Mouse (Mus musculus): Measurements from ENCODE around the gene Malsu1. TPM values are rescaled to one million over a fixed set of nuclear protein-coding genes. Genes with fewer than 3 reads are reported as not detected.

Malsu1 gene
- polyA plus RNA-seq, 1 experiment from 2014 or later = 59.7 TPM

GRCm38 (mm10) chr6:49114457-49114856 lies 40.9 kb downstream of the Malsu1 start:
- Histone ChIP-seq H3K4me1 (ENCODE audit: control insufficient read depth, insufficient read depth, low read length) (0 out of 2 replicates have a peak, but pooled peaks cover 2% of the 10 kb centered on the region), H3K4me3 (ENCODE audit: low read depth, low read length) (no peak overlapping the region), H3K9ac (ENCODE audit: low read length) (no peak overlapping the region), H3K9me3 (ENCODE audit: control insufficient read depth, low read length) (no peaks in the 10 kb centered on the region), H3K36me3 (ENCODE audit: control insufficient read depth, insufficient read depth, low read length) (peaks cover 4% of the 10 kb centered on the region; the same call in 1 of the 2 replicates), H3K27ac (replicated peaks; ENCODE audit: low read depth, low read length) (no peak overlapping the region), H3K4me2 (ENCODE audit: low read depth, severe bottlenecking) (no peak overlapping the region), H3K27me3 (ENCODE audit: control insufficient read depth, insufficient read depth, low read length) (no peaks in the 10 kb centered on the region)
- WGBS = 66% methylated on average over 6 of the region's 6 CpGs
- DNase-seq (ENCODE audit: low spot score) (no peak), ATAC-seq (ENCODE audit: insufficient number of reproducible peaks, low FRiP score, low TSS enrichment, low read depth) (no peak)

GRCm38 (mm10) chr6:49115550-49115949 lies 42.0 kb downstream of the Malsu1 start:
- Histone ChIP-seq H3K9ac (ENCODE audit: low read length) (no peak overlapping the region), H3K4me2 (ENCODE audit: low read depth, severe bottlenecking) (no peak overlapping the region), H3K4me3 (ENCODE audit: low read depth, low read length) (no peak overlapping the region), H3K9me3 (ENCODE audit: control insufficient read depth, low read length) (no peaks in the 10 kb centered on the region), H3K27ac (replicated peaks; ENCODE audit: low read depth, low read length) (no peak overlapping the region), H3K27me3 (ENCODE audit: control insufficient read depth, insufficient read depth, low read length) (no peaks in the 10 kb centered on the region), H3K36me3 (ENCODE audit: control insufficient read depth, insufficient read depth, low read length) (peaks cover 4% of the 10 kb centered on the region; the same call in 1 of the 2 replicates), H3K4me1 (ENCODE audit: control insufficient read depth, insufficient read depth, low read length) (0 out of 2 replicates have a peak, but pooled peaks cover 2% of the 10 kb centered on the region)
- DNase-seq (ENCODE audit: low spot score) (no peak), ATAC-seq (ENCODE audit: insufficient number of reproducible peaks, low FRiP score, low TSS enrichment, low read depth) (no peak)
- WGBS = 90% methylated on average over 5 of the region's 5 CpGs

GRCm38 (mm10) chr6:49116241-49116640 lies 42.6 kb downstream of the Malsu1 start:
- 97% methylated on average over 8 of the region's 8 CpGs for WGBS

GRCm38 (mm10) chr6:49118446-49118845 lies 44.9 kb downstream of the Malsu1 start:
- H3K4me1 ChIP-seq (ENCODE audit: control insufficient read depth, insufficient read depth, low read length) = 0 out of 2 replicates have a peak, but pooled peaks cover 2% of the 10 kb centered on the region
- DNase-seq (ENCODE audit: low spot score) (no peak), ATAC-seq (ENCODE audit: insufficient number of reproducible peaks, low FRiP score, low TSS enrichment, low read depth) (no peak)
- H3K9ac ChIP-seq (ENCODE audit: low read length) = no peak overlapping the region
- H3K27ac ChIP-seq (replicated peaks; ENCODE audit: low read depth, low read length) = no peak overlapping the region
- 85% methylated on average over 8 of the region's 8 CpGs for WGBS
- no peaks in the 10 kb centered on the region for H3K27me3 ChIP-seq (ENCODE audit: control insufficient read depth, insufficient read depth, low read length)
- no peak overlapping the region for H3K4me2 ChIP-seq (ENCODE audit: low read depth, severe bottlenecking)
- H3K9me3 ChIP-seq (ENCODE audit: control insufficient read depth, low read length) = no peaks in the 10 kb centered on the region
- no peak overlapping the region for H3K4me3 ChIP-seq (ENCODE audit: low read depth, low read length)
- H3K36me3 ChIP-seq (ENCODE audit: control insufficient read depth, insufficient read depth, low read length) = 0 out of 2 replicates have a peak, but pooled peaks cover 4% of the 10 kb centered on the region

More at GRCm38 (mm10) chr6:49116241-49116640, 42.6 kb downstream of the Malsu1 start:
- 0 out of 2 replicates have a peak, but pooled peaks cover 2% of the 10 kb centered on the region for H3K4me1 ChIP-seq (ENCODE audit: control insufficient read depth, insufficient read depth, low read length)
- ATAC-seq (ENCODE audit: insufficient number of reproducible peaks, low FRiP score, low TSS enrichment, low read depth) (no peak), DNase-seq (ENCODE audit: low spot score) (no peak)
- 0 out of 2 replicates have a peak, but pooled peaks cover 4% of the 10 kb centered on the region for H3K36me3 ChIP-seq (ENCODE audit: control insufficient read depth, insufficient read depth, low read length)
- no peak overlapping the region for H3K27ac ChIP-seq (replicated peaks; ENCODE audit: low read depth, low read length)
- H3K4me2 ChIP-seq (ENCODE audit: low read depth, severe bottlenecking) = no peak overlapping the region
- H3K27me3 ChIP-seq (ENCODE audit: control insufficient read depth, insufficient read depth, low read length) = no peaks in the 10 kb centered on the region
- H3K4me3 ChIP-seq (ENCODE audit: low read depth, low read length) = no peak overlapping the region
- H3K9me3 ChIP-seq (ENCODE audit: control insufficient read depth, low read length) = no peaks in the 10 kb centered on the region
- no peak overlapping the region for H3K9ac ChIP-seq (ENCODE audit: low read length)

GRCm38 (mm10) chr6:49119462-49120135 lies 46.0 kb downstream of the Malsu1 start:
- WGBS = 71% methylated on average over 1 of the region's 1 CpGs

GRCm38 (mm10) chr6:49120370-49120769 lies 46.8 kb downstream of the Malsu1 start:
- ATAC-seq (ENCODE audit: insufficient number of reproducible peaks, low FRiP score, low TSS enrichment, low read depth) = no peak
- H3K4me2 ChIP-seq (ENCODE audit: low read depth, severe bottlenecking) = no peak overlapping the region
- WGBS = 85% methylated on average over 3 of the region's 3 CpGs

More at GRCm38 (mm10) chr6:49119462-49120135, 46.0 kb downstream of the Malsu1 start:
- Histone ChIP-seq H3K9me3 (ENCODE audit: control insufficient read depth, low read length) (no peaks in the 10 kb centered on the region), H3K27ac (replicated peaks; ENCODE audit: low read depth, low read length) (no peak overlapping the region), H3K4me2 (ENCODE audit: low read depth, severe bottlenecking) (no peak overlapping the region), H3K9ac (ENCODE audit: low read length) (no peak overlapping the region), H3K36me3 (ENCODE audit: control insufficient read depth, insufficient read depth, low read length) (0 out of 2 replicates have a peak, but pooled peaks cover 4% of the 10 kb centered on the region), H3K4me3 (ENCODE audit: low read depth, low read length) (no peak overlapping the region), H3K4me1 (ENCODE audit: control insufficient read depth, insufficient read depth, low read length) (no peaks in the 10 kb centered on the region), H3K27me3 (ENCODE audit: control insufficient read depth, insufficient read depth, low read length) (no peaks in the 10 kb centered on the region)
- no peak for DNase-seq (ENCODE audit: low spot score)
- ATAC-seq (ENCODE audit: insufficient number of reproducible peaks, low FRiP score, low TSS enrichment, low read depth) = no peak

GRCm38 (mm10) chr6:49130328-49130727 lies 56.7 kb downstream of the Malsu1 start:
- Histone ChIP-seq H3K4me2 (ENCODE audit: low read depth, severe bottlenecking) (no peak overlapping the region), H3K27me3 (ENCODE audit: control insufficient read depth, insufficient read depth, low read length) (no peaks in the 10 kb centered on the region), H3K4me3 (ENCODE audit: low read depth, low read length) (no peak overlapping the region), H3K9ac (ENCODE audit: low read length) (no peak overlapping the region), H3K27ac (replicated peaks; ENCODE audit: low read depth, low read length) (no peak overlapping the region), H3K4me1 (ENCODE audit: control insufficient read depth, insufficient read depth, low read length) (no peaks in the 10 kb centered on the region), H3K9me3 (ENCODE audit: control insufficient read depth, low read length) (no peaks in the 10 kb centered on the region), H3K36me3 (ENCODE audit: control insufficient read depth, insufficient read depth, low read length) (no peaks in the 10 kb centered on the region; the same call in 1 of the 2 replicates)
- no peak for ATAC-seq (ENCODE audit: insufficient number of reproducible peaks, low FRiP score, low TSS enrichment, low read depth)
- DNase-seq (ENCODE audit: low spot score) = no peak

More at GRCm38 (mm10) chr6:49120370-49120769, 46.8 kb downstream of the Malsu1 start:
- H3K9ac ChIP-seq (ENCODE audit: low read length) = no peak overlapping the region
- no peaks in the 10 kb centered on the region for H3K4me1 ChIP-seq (ENCODE audit: control insufficient read depth, insufficient read depth, low read length)
- no peaks in the 10 kb centered on the region for H3K27me3 ChIP-seq (ENCODE audit: control insufficient read depth, insufficient read depth, low read length)
- H3K4me3 ChIP-seq (ENCODE audit: low read depth, low read length) = no peak overlapping the region
- peaks cover 4% of the 10 kb centered on the region; the same call in 1 of the 2 replicates for H3K36me3 ChIP-seq (ENCODE audit: control insufficient read depth, insufficient read depth, low read length)
- no peak for DNase-seq (ENCODE audit: low spot score)
- H3K9me3 ChIP-seq (ENCODE audit: control insufficient read depth, low read length) = no peaks in the 10 kb centered on the region
- H3K27ac ChIP-seq (replicated peaks; ENCODE audit: low read depth, low read length) = no peak overlapping the region

- Histone ChIP-seq H3K36me3 (ENCODE audit: control insufficient read depth, insufficient read depth, low read length) (no peaks in the 10 kb centered on the region), H3K9me3 (ENCODE audit: control insufficient read depth, low read length) (no peaks in the 10 kb centered on the region), H3K4me1 (ENCODE audit: control insufficient read depth, insufficient read depth, low read length) (peaks cover 2% of the 10 kb centered on the region; the same call in 1 of the 2 replicates), H3K4me2 (ENCODE audit: low read depth, severe bottlenecking) (no peak overlapping the region), H3K27me3 (ENCODE audit: control insufficient read depth, insufficient read depth, low read length) (no peaks in the 10 kb centered on the region), H3K27ac (replicated peaks; ENCODE audit: low read depth, low read length) (no peak overlapping the region), H3K9ac (ENCODE audit: low read length) (no peak overlapping the region), H3K4me3 (ENCODE audit: low read depth, low read length) (no peak overlapping the region)
- WGBS = 86% methylated on average over 9 of the region's 9 CpGs
- ATAC-seq (ENCODE audit: insufficient number of reproducible peaks, low FRiP score, low TSS enrichment, low read depth) (no peak), DNase-seq (ENCODE audit: low spot score) (no peak)
Observed at GRCm38 (mm10) chr6:49131855-49132254, 58.3 kb downstream of the Malsu1 start.

Measured in limb, embryonic 11.5 days (tissue).